ENCODE assay signal across 19 mouse cellular contexts in genomic region chr11:106666470-106667107, GRCm38 (mm10). TPM values are rescaled to one million over a fixed set of nuclear protein-coding genes. Genes with fewer than 3 reads are reported as not detected.
DNase-seq lines count a peak whose midpoint lies in the region; ATAC-seq and TF ChIP-seq lines count a peak whose summit lies in the region.
"Had no signal": no experiment of that assay in that cellular context is flagged by ENCODE, and none has a peak within 500 bp of the region (broad histone marks: within the 10 kb centered on the region; RNA-seq: fewer than 3 reads in every experiment).

No protein-coding gene starts in this region.

- H3K27me3 ChIP-seq in kidney, embryonic 15.5 days: no peaks in the 10 kb centered on the region
- H3K27me3 ChIP-seq: forebrain, embryonic 13.5 days; heart, embryonic 15.5 days; hindbrain, embryonic 12.5 days; stomach, embryonic 15.5 days had no signal

- no peak overlapping the region for H3K4me2 ChIP-seq in kidney, embryonic 15.5 days
- H3K4me2 ChIP-seq: forebrain, embryonic 13.5 days; heart, embryonic 15.5 days; hindbrain, embryonic 12.5 days; stomach, embryonic 15.5 days had no signal

- no peak overlapping the region for H3K4me3 ChIP-seq in kidney, embryonic 15.5 days (replicated peaks)
- no peak overlapping the region for H3K4me3 ChIP-seq in brown adipose tissue, adult 24 weeks (ENCODE audit: insufficient read depth, low read depth, low read length)
- no peak overlapping the region for H3K4me3 ChIP-seq in layer of hippocampus, adult 2 months
- H3K4me3 ChIP-seq: forebrain, embryonic 13.5 days; heart, embryonic 15.5 days; hindbrain, embryonic 12.5 days; stomach, embryonic 15.5 days had no signal

- WGBS in kidney, embryonic 15.5 days: 82% methylated on average over 14 of the region's 14 CpGs

- TF ChIP-seq CTCF in layer of hippocampus, adult 2 months (conservative IDR thresholded peaks at IDR 0.05): no peak

- 0 out of 2 replicates have a peak overlapping the region, but pooled peaks have one; percentile 18 for H3K27ac ChIP-seq in kidney, embryonic 15.5 days
- peak overlapping the region; percentile 83 for H3K27ac ChIP-seq in brown adipose tissue, adult 24 weeks (replicated peaks; ENCODE audit: low read depth, low read length)
- no peak overlapping the region for H3K27ac ChIP-seq in layer of hippocampus, adult 2 months
- H3K27ac ChIP-seq: forebrain, embryonic 13.5 days; hindbrain, embryonic 12.5 days had no signal

- H3K9ac ChIP-seq in kidney, embryonic 15.5 days: no peak overlapping the region
- H3K9ac ChIP-seq: forebrain, embryonic 13.5 days; heart, embryonic 15.5 days; hindbrain, embryonic 12.5 days; stomach, embryonic 15.5 days had no signal

- no peaks in the 10 kb centered on the region for H3K36me3 ChIP-seq in kidney, embryonic 15.5 days
- H3K36me3 ChIP-seq: heart, embryonic 15.5 days; hindbrain, embryonic 12.5 days; stomach, embryonic 15.5 days had no signal

- H3K9me3 ChIP-seq in kidney, embryonic 15.5 days (replicated peaks): no peaks in the 10 kb centered on the region
- H3K9me3 ChIP-seq: forebrain, embryonic 13.5 days; heart, embryonic 15.5 days; hindbrain, embryonic 12.5 days; stomach, embryonic 15.5 days had no signal

- no peak for ATAC-seq in kidney, embryonic 15.5 days (replicated peaks; ENCODE audit: low FRiP score)
- ATAC-seq: forebrain, embryonic 13.5 days had no signal

- DNase-seq in kidney, postnatal 10 days: no peak
- DNase-seq in 3134 (ENCODE audit: extremely low read depth, insufficient read length, low spot score) (peak; percentile 78), 3T3-L1 (ENCODE audit: low read depth, low spot score) (peak; percentile 66)
- no peak for DNase-seq in neural tube, embryonic 10.5 days (ENCODE audit: extremely low spot score, low spot score)
- no peak for DNase-seq in layer of hippocampus, adult 2 months (ENCODE audit: low spot score in 2 of 2)
- DNase-seq: cerebellum, adult 11 months; cerebellum, postnatal 14 days; embryo, embryonic 11 days; kidney, adult 11 months; kidney, postnatal 36 days; lung, adult 18-20 months; midbrain, embryonic 14.5 days; thymus, postnatal 25 days had no signal

- peaks cover 14% of the 10 kb centered on the region; the same call in 1 of the 2 replicates for H3K4me1 ChIP-seq in kidney, embryonic 15.5 days
- H3K4me1 ChIP-seq in brown adipose tissue, adult 24 weeks (ENCODE audit: control insufficient read depth, insufficient read depth, insufficient read length, low read length): peaks cover 38% of the 10 kb centered on the region

RNA-seq across cellular contexts. Expression of gene Tex2, which starts 53.4 kb away (rescaled TPM):
- polyA plus RNA-seq in kidney, embryonic 15.5 days (2015; fragmentation: Nextera tagmentation; extraction: Ambion mirVana): 8.5 and 9.3 TPM in 2 replicates
- polyA plus RNA-seq in brown adipose tissue, adult 24 weeks (2012; ENCODE audit: insufficient read depth, insufficient read length, missing spikeins): 32.8 and 33.5 TPM in 2 replicates
- total RNA-seq in layer of hippocampus, adult 2 months (2021): 100 to 1,000 TPM; 144 TPM

Comparison
In these comparisons a context has a peak if more than half of its experiments do, and no peak if none do; other contexts are left out.
1. DNase-seq: peak in 3134 (single experiment) and 3T3-L1 (single experiment); none in kidney, postnatal 10 days (single experiment), neural tube, embryonic 10.5 days (single experiment) and layer of hippocampus, adult 2 months (0 of 2).